9 mouse cellular contexts compared by ENCODE assay signal in genomic region chr11:72569051-72569450, GRCm38 (mm10). TPM values are rescaled to one million over a fixed set of nuclear protein-coding genes. Genes with fewer than 3 reads are reported as not detected.
DNase-seq lines count a peak whose midpoint lies in the region; ATAC-seq and TF ChIP-seq lines count a peak whose summit lies in the region.
"Had no signal": no experiment of that assay in that cellular context is flagged by ENCODE, and none has a peak within 500 bp of the region (broad histone marks: within the 10 kb centered on the region; RNA-seq: fewer than 3 reads in every experiment).

No protein-coding gene starts in this region.

- DNase-seq in heart, adult 11 months, result peak; percentile 83
- DNase-seq in thymus, adult 2 months, result peak; percentile 35
- DNase-seq in thymus, adult 18-20 months, result no peak
- peak; percentile 50 for DNase-seq in liver, embryonic 13.5 days
- DNase-seq in right cerebral cortex, postnatal 4 days, result no peak
- no peak for DNase-seq in cerebellum, postnatal 14 days

- no peak for ATAC-seq in heart, embryonic 12.5 days (ENCODE audit: insufficient number of reproducible peaks, low FRiP score)
- no peak for ATAC-seq in liver, embryonic 13.5 days (ENCODE audit: low read depth)
- no peak for ATAC-seq in erythroid progenitor cell, adult 5-6 weeks (replicated peaks; ENCODE audit: low FRiP score, poor library complexity, severe bottlenecking)

- no peak for TF ChIP-seq POLR2A in thymus, adult 2 months (IDR thresholded peaks at IDR 0.05; ENCODE audit: control insufficient read depth, extremely low read depth, insufficient read depth, low read length, poor library complexity)

- H3K4me2 ChIP-seq in heart, embryonic 12.5 days, result no peak overlapping the region
- no peak overlapping the region for H3K4me2 ChIP-seq in liver, embryonic 13.5 days
- H3K4me2 ChIP-seq: midbrain, embryonic 12.5 days had no signal

- TF ChIP-seq CTCF in thymus, adult 2 months (IDR thresholded peaks at IDR 0.05; ENCODE audit: borderline replicate concordance, control insufficient read depth, extremely low read depth, insufficient read depth, low read length, poor library complexity), result no peak

- H3K4me1 ChIP-seq in heart, embryonic 12.5 days (replicated peaks), result 0 out of 2 replicates have a peak, but pooled peaks cover 2% of the 10 kb centered on the region
- no peaks in the 10 kb centered on the region for H3K4me1 ChIP-seq in thymus, adult 2 months (replicated peaks; ENCODE audit: control insufficient read depth, insufficient read depth, low read length)
- H3K4me1 ChIP-seq in liver, embryonic 13.5 days (replicated peaks), result peaks cover 24% of the 10 kb centered on the region; the same call in 1 of the 2 replicates
- H3K4me1 ChIP-seq: midbrain, embryonic 12.5 days had no signal

- no peaks in the 10 kb centered on the region for H3K9me3 ChIP-seq in heart, embryonic 12.5 days (replicated peaks)
- no peaks in the 10 kb centered on the region for H3K9me3 ChIP-seq in liver, embryonic 13.5 days (replicated peaks)
- H3K9me3 ChIP-seq: midbrain, embryonic 12.5 days had no signal

- H3K27me3 ChIP-seq in heart, embryonic 12.5 days (replicated peaks), result peaks cover 7% of the 10 kb centered on the region
- H3K27me3 ChIP-seq in thymus, adult 2 months (ENCODE audit: control insufficient read depth, insufficient read depth, low read length), result no peaks in the 10 kb centered on the region
- no peaks in the 10 kb centered on the region for H3K27me3 ChIP-seq in liver, embryonic 13.5 days

- H3K9ac ChIP-seq in heart, embryonic 12.5 days, result no peak overlapping the region
- no peak overlapping the region for H3K9ac ChIP-seq in liver, embryonic 13.5 days
- H3K9ac ChIP-seq: midbrain, embryonic 12.5 days had no signal

- H3K4me3 ChIP-seq in heart, embryonic 12.5 days, result no peak overlapping the region
- H3K4me3 ChIP-seq in thymus, adult 2 months (ENCODE audit: control insufficient read depth, insufficient read depth, low read length), result no peak overlapping the region
- no peak overlapping the region for H3K4me3 ChIP-seq in liver, embryonic 13.5 days (replicated peaks)
- H3K4me3 ChIP-seq: midbrain, embryonic 12.5 days had no signal

- no peaks in the 10 kb centered on the region for H3K36me3 ChIP-seq in heart, embryonic 12.5 days
- no peaks in the 10 kb centered on the region for H3K36me3 ChIP-seq in thymus, adult 2 months (ENCODE audit: control insufficient read depth, insufficient read depth, low read length)
- H3K36me3 ChIP-seq in liver, embryonic 13.5 days, result no peaks in the 10 kb centered on the region
- H3K36me3 ChIP-seq: midbrain, embryonic 12.5 days had no signal

- 23% methylated on average over 8 of the region's 8 CpGs for WGBS in heart, embryonic 12.5 days
- 67% methylated on average over 8 of the region's 8 CpGs for WGBS in thymus, adult 2 months
- WGBS in liver, embryonic 13.5 days (ENCODE audit: insufficient replicate concordance), result 24% methylated on average over 8 of the region's 8 CpGs

- no peak overlapping the region for H3K27ac ChIP-seq in heart, embryonic 12.5 days (ENCODE audit: poor library complexity, severe bottlenecking)
- no peak overlapping the region for H3K27ac ChIP-seq in thymus, adult 2 months (ENCODE audit: control insufficient read depth, insufficient read depth, low read length)
- H3K27ac ChIP-seq in liver, embryonic 13.5 days, result no peak overlapping the region
- H3K27ac ChIP-seq: midbrain, embryonic 12.5 days had no signal

RNA-seq across cellular contexts. Expression of gene Spns3, which starts 18.7 kb away (rescaled TPM):
- polyA plus RNA-seq in heart, embryonic 12.5 days (2016; fragmentation: Nextera tagmentation; extraction: Ambion mirVana), result 0.10 and 0.19 TPM in 2 replicates
- 13.5 and 15.4 TPM in 2 replicates for polyA plus RNA-seq in thymus, adult 2 months (2012; rRNA removed)
- polyA plus RNA-seq in liver, embryonic 13.5 days (2015; fragmentation: Nextera tagmentation; extraction: Ambion mirVana), result 1.5 and 2.0 TPM in 2 replicates
- total RNA-seq in erythroid progenitor cell, adult 5-6 weeks (2015; ENCODE audit: low replicate concordance), result 1.4 and 6.7 TPM in 2 replicates
- 0.39 and 0.76 TPM in 2 replicates for total RNA-seq in erythroid progenitor cell, adult 5-6 weeks (2017; ENCODE audit: low replicate concordance)

RNA-seq across cellular contexts. Expression of gene Ube2g1, which starts 38.0 kb away (rescaled TPM):
- 68.5 and 71.0 TPM in 2 replicates for polyA plus RNA-seq in heart, embryonic 12.5 days (2016; fragmentation: Nextera tagmentation; extraction: Ambion mirVana)
- polyA plus RNA-seq in thymus, adult 2 months (2012; rRNA removed), result 13.3 and 14.8 TPM in 2 replicates
- 24.8 and 33.3 TPM in 2 replicates for polyA plus RNA-seq in liver, embryonic 13.5 days (2015; fragmentation: Nextera tagmentation; extraction: Ambion mirVana)
- total RNA-seq in erythroid progenitor cell, adult 5-6 weeks (2015; ENCODE audit: low replicate concordance), result 19.8 and 21.0 TPM in 2 replicates
- total RNA-seq in erythroid progenitor cell, adult 5-6 weeks (2017; ENCODE audit: low replicate concordance), result 11.3 and 16.6 TPM in 2 replicates

Comparison
In these comparisons a context has a peak if more than half of its experiments do, and no peak if none do; other contexts are left out.
1. DNase-seq: peak in heart, adult 11 months (single experiment), thymus, adult 2 months (single experiment) and liver, embryonic 13.5 days (single experiment); none in thymus, adult 18-20 months (0 of 2), right cerebral cortex, postnatal 4 days (single experiment) and cerebellum, postnatal 14 days (0 of 2).